Mouse (Mus musculus) stomach, postnatal 0 days (tissue): ENCODE data around the gene Atp8b5. TPM values are rescaled to one million over a fixed set of nuclear protein-coding genes. Genes with fewer than 3 reads are reported as not detected.

Experiments
- ATAC-seq: fragments of 200-750 bp; cut with Nextera tagmentation; 2 replicates; pipeline ENCODE4 v1.8.0; 2017; ENCODE audit not compliant: low FRiP score, low TSS enrichment
- DNase-seq: peaks from one replicate; pipeline ENCODE4 v3.0.0-alpha.2; 2016; ENCODE audit warnings: low spot score
- H3K27ac ChIP-seq: fragments of 300-500 bp; sonication (generic); replicated peaks from 2 replicates; pipeline ENCODE4 v1.5.1; 2014; ENCODE audit warnings: mild to moderate bottlenecking, control low read depth
- H3K27me3 ChIP-seq: fragments of 300-500 bp; sonication (generic); 2 replicates; pipeline ENCODE4 v1.6.1; 2014; ENCODE audit warnings: low read length; ENCODE audit not compliant: control insufficient read depth, insufficient read depth
- H3K36me3 ChIP-seq: fragments of 300-500 bp; sonication (generic); 2 replicates; pipeline ENCODE4 v1.6.1; 2014; ENCODE audit warnings: low read length, mixed read lengths; ENCODE audit not compliant: control insufficient read depth, insufficient read depth
- H3K4me1 ChIP-seq: fragments of 300-500 bp; sonication (generic); replicated peaks from 2 replicates; pipeline ENCODE4 v1.6.1; 2014; ENCODE audit warnings: antibody characterized with exemption; ENCODE audit not compliant: control insufficient read depth, insufficient read depth
- H3K4me2 ChIP-seq: fragments of 300-500 bp; sonication (generic); replicated peaks from 2 replicates; pipeline ENCODE4 v1.6.1; 2014; ENCODE audit warnings: low read depth, mild to moderate bottlenecking, control low read depth, moderate library complexity
- H3K4me3 ChIP-seq: fragments of 300-500 bp; sonication (generic); 2 replicates; pipeline ENCODE4 v1.5.1; 2014; ENCODE audit warnings: low read depth, low read length, control low read depth
- H3K9ac ChIP-seq: fragments of 300-500 bp; sonication (generic); 2 replicates; pipeline ENCODE4 v1.6.1; 2014; ENCODE audit warnings: mild to moderate bottlenecking, low read length, control low read depth, mixed read lengths
- H3K9me3 ChIP-seq: fragments of 300-500 bp; sonication (generic); 2 replicates; pipeline ENCODE4 v1.6.1; 2016; ENCODE audit warnings: low read length; ENCODE audit not compliant: control insufficient read depth
- CTCF ChIP-seq: IDR thresholded peaks from 2 replicates; pipeline ENCODE4 v1.5.1; 2016; ENCODE audit warnings: antibody characterized with exemption, low read depth, mild to moderate bottlenecking, moderate library complexity
- EP300 ChIP-seq: optimal IDR thresholded peaks from 2 replicates; pipeline ENCODE3; 2016; ENCODE audit warnings: antibody characterized with exemption
- WGBS: fragments of 180-500 bp; shearing (Covaris S2); extraction: QIAGEN DNeasy Blood & Tissue Kit; methylation state at CpG from one replicate; pipeline ENCODE4 v1.1.7; 2014; 5-methylcytosine and 5-hydroxymethylcytosine counted together
- polyA plus RNA-seq: library from polyadenylated mRNA; unstranded; fragments of >200 nt; fragmentation: Nextera tagmentation; extraction: Ambion mirVana; gene quantifications from 2 replicates; pipeline ENCODE4 v1.2.1, GENCODE M21; 2015

The Atp8b5 gene
- polyA plus RNA-seq, 1 experiment from 2014 or later, result 0.23 TPM

- H3K9me3 ChIP-seq, result no peaks in the 10 kb centered on the region
- WGBS, result 76% methylated on average over 1 of the region's 1 CpGs
- ATAC-seq (no peak), DNase-seq (no peak)
- no peaks in the 10 kb centered on the region for H3K27me3 ChIP-seq
- H3K4me2 ChIP-seq, result no peak overlapping the region
- H3K4me1 ChIP-seq, result no peaks in the 10 kb centered on the region
- H3K27ac ChIP-seq, result no peak overlapping the region
- no peak overlapping the region for H3K9ac ChIP-seq
- no peaks in the 10 kb centered on the region for H3K36me3 ChIP-seq
- no peak for TF ChIP-seq EP300
- no peak overlapping the region for H3K4me3 ChIP-seq
These were observed 26.2 kb upstream of the Atp8b5 start for GRCm38 (mm10) chr4:43240716-43241115.

DNA sequence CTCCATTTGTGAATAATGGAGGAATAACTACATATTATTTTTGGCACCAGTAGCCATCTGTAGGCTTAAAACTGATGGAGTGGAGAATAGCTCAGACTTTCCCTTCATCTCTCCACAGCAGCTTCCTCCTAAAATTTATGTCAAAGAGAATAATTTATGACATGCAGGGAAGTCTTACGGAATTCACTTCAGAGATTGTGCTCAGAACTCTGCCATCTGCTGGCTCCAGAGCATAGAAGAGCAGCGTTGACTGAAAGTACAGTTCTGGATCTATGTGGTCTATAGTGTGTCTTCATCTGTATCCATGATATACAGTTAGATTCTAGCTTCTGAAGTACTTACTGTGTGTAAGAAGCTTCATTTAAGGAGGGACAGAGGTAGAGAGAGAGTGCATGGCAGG, 22.9 kb upstream of the Atp8b5 start:
- H3K9ac ChIP-seq, result no peak overlapping the region
- 40% methylated on average over 2 of the region's 2 CpGs for WGBS
- no peaks in the 10 kb centered on the region for H3K9me3 ChIP-seq
- H3K4me1 ChIP-seq, result no peaks in the 10 kb centered on the region
- H3K4me3 ChIP-seq, result no peak overlapping the region
- DNase-seq (no peak), ATAC-seq (no peak)
- H3K27me3 ChIP-seq, result no peaks in the 10 kb centered on the region
- H3K36me3 ChIP-seq, result no peaks in the 10 kb centered on the region
- TF ChIP-seq CTCF (peak; percentile 64), EP300 (no peak)
- no peak overlapping the region for H3K4me2 ChIP-seq
- H3K27ac ChIP-seq, result no peak overlapping the region

- Histone ChIP-seq H3K9me3 (no peaks in the 10 kb centered on the region), H3K4me2 (no peak overlapping the region), H3K27ac (no peak overlapping the region), H3K4me1 (no peaks in the 10 kb centered on the region), H3K4me3 (no peak overlapping the region), H3K27me3 (no peaks in the 10 kb centered on the region), H3K36me3 (no peaks in the 10 kb centered on the region), H3K9ac (no peak overlapping the region)
- DNase-seq, result no peak
- ATAC-seq, result no peak
- WGBS, result 83% methylated on average over 4 of the region's 4 CpGs
- TF ChIP-seq CTCF, result no peak
- TF ChIP-seq EP300, result no peak
These were observed 21.2 kb upstream of the Atp8b5 start for GRCm38 (mm10) chr4:43245776-43246175.

- H3K4me3 ChIP-seq, result no peak overlapping the region
- 80% methylated on average over 7 of the region's 7 CpGs for WGBS
These were observed 18.9 kb upstream of the Atp8b5 start for GRCm38 (mm10) chr4:43248026-43248425.

GRCm38 (mm10) chr4:43248909-43249308, 18.1 kb upstream of the Atp8b5 start:
- DNase-seq (no peak), ATAC-seq (no peak)
- TF ChIP-seq CTCF (no peak), EP300 (no peak)
- 68% methylated on average over 2 of the region's 2 CpGs for WGBS
- H3K36me3 ChIP-seq, result no peaks in the 10 kb centered on the region
- no peak overlapping the region for H3K27ac ChIP-seq
- H3K9me3 ChIP-seq, result no peaks in the 10 kb centered on the region
- no peak overlapping the region for H3K9ac ChIP-seq
- H3K4me1 ChIP-seq, result no peaks in the 10 kb centered on the region
- H3K4me3 ChIP-seq, result no peak overlapping the region
- H3K4me2 ChIP-seq, result no peak overlapping the region
- H3K27me3 ChIP-seq, result no peaks in the 10 kb centered on the region

More at GRCm38 (mm10) chr4:43248026-43248425, 18.9 kb upstream of the Atp8b5 start:
- H3K9me3 ChIP-seq, result no peaks in the 10 kb centered on the region
- no peaks in the 10 kb centered on the region for H3K36me3 ChIP-seq
- no peaks in the 10 kb centered on the region for H3K27me3 ChIP-seq
- H3K9ac ChIP-seq, result no peak overlapping the region
- no peak for DNase-seq
- ATAC-seq, result no peak
- H3K4me1 ChIP-seq, result no peaks in the 10 kb centered on the region
- TF ChIP-seq CTCF (no peak), EP300 (no peak)
- H3K4me2 ChIP-seq, result no peak overlapping the region
- H3K27ac ChIP-seq, result no peak overlapping the region

GRCm38 (mm10) chr4:43251269-43251668, 15.7 kb upstream of the Atp8b5 start:
- Histone ChIP-seq H3K4me2 (no peak overlapping the region), H3K9ac (no peak overlapping the region), H3K36me3 (no peaks in the 10 kb centered on the region), H3K4me1 (no peaks in the 10 kb centered on the region), H3K27me3 (no peaks in the 10 kb centered on the region), H3K4me3 (no peak overlapping the region), H3K9me3 (no peaks in the 10 kb centered on the region), H3K27ac (no peak overlapping the region)
- DNase-seq (no peak), ATAC-seq (no peak)
- TF ChIP-seq CTCF (no peak), EP300 (no peak)
- WGBS, result 65% methylated on average over 6 of the region's 6 CpGs
